Mouse (Mus musculus): ENCODE measurements around the gene Zfp473. TPM values are rescaled to one million over a fixed set of nuclear protein-coding genes. Genes with fewer than 3 reads are reported as not detected.
"Not testable (repeated sequence)": the region's sequence is repeated elsewhere in the genome, so short reads cannot be mapped to it uniquely, and the experiment has no call there.

Gene Zfp473
- 1.4 and 1.5 TPM in 2 replicates for polyA plus RNA-seq (2014; fragmentation: Nextera tagmentation; extraction: Ambion mirVana)

- not testable (repeated sequence) for H3K4me1 ChIP-seq (replicated peaks; ENCODE audit: control insufficient read depth, insufficient read depth, low read length); H3K4me2 ChIP-seq (replicated peaks); H3K27me3 ChIP-seq (ENCODE audit: control insufficient read depth, insufficient read depth, low read length); H3K9ac ChIP-seq; H3K27ac ChIP-seq; DNase-seq (ENCODE audit: low spot score); H3K9me3 ChIP-seq (ENCODE audit: control insufficient read depth, low read length); H3K4me3 ChIP-seq (replicated peaks; ENCODE audit: low read length); ATAC-seq (ENCODE audit: low FRiP score)
- WGBS = 87% methylated on average over 1 of the region's 1 CpGs
- H3K36me3 ChIP-seq (replicated peaks; ENCODE audit: control insufficient read depth, insufficient read depth) = peaks cover 34% of the 10 kb centered on the region
These were observed at the start of gene Zfp473 for GRCm38 (mm10) chr7:44750950-44751349. Gene Zfp473, minus strand, starts transcription at chr7:44751050.

- Histone ChIP-seq H3K4me3 (replicated peaks; ENCODE audit: low read length) (no peak overlapping the region), H3K27ac (no peak overlapping the region), H3K36me3 (replicated peaks; ENCODE audit: control insufficient read depth, insufficient read depth) (no peaks in the 10 kb centered on the region), H3K9ac (no peak overlapping the region), H3K4me2 (replicated peaks) (no peak overlapping the region), H3K9me3 (ENCODE audit: control insufficient read depth, low read length) (no peaks in the 10 kb centered on the region), H3K27me3 (ENCODE audit: control insufficient read depth, insufficient read depth, low read length) (no peaks in the 10 kb centered on the region), H3K4me1 (replicated peaks; ENCODE audit: control insufficient read depth, insufficient read depth, low read length) (no peaks in the 10 kb centered on the region)
- no peak for ATAC-seq (ENCODE audit: low FRiP score)
- DNase-seq (ENCODE audit: low spot score) = no peak
- 81% methylated on average over 6 of the region's 6 CpGs for WGBS
These were observed 41.9 kb upstream of the Zfp473 start for GRCm38 (mm10) chr7:44792781-44793180.

GRCm38 (mm10) chr7:44790066-44790465 lies 39.2 kb upstream of the Zfp473 start:
- no peaks in the 10 kb centered on the region for H3K9me3 ChIP-seq (ENCODE audit: control insufficient read depth, low read length)
- DNase-seq (ENCODE audit: low spot score) (no peak), ATAC-seq (ENCODE audit: low FRiP score) (no peak)
- WGBS = 59% methylated on average over 4 of the region's 4 CpGs
- no peaks in the 10 kb centered on the region for H3K36me3 ChIP-seq (replicated peaks; ENCODE audit: control insufficient read depth, insufficient read depth)
- H3K9ac ChIP-seq = no peak overlapping the region
- no peaks in the 10 kb centered on the region for H3K27me3 ChIP-seq (ENCODE audit: control insufficient read depth, insufficient read depth, low read length)
- no peak overlapping the region for H3K4me3 ChIP-seq (replicated peaks; ENCODE audit: low read length)
- H3K4me1 ChIP-seq (replicated peaks; ENCODE audit: control insufficient read depth, insufficient read depth, low read length) = no peaks in the 10 kb centered on the region
- no peak overlapping the region for H3K27ac ChIP-seq
- no peak overlapping the region for H3K4me2 ChIP-seq (replicated peaks)

- H3K4me2 ChIP-seq (replicated peaks) = no peak overlapping the region
- no peak overlapping the region for H3K9ac ChIP-seq
- no peak for DNase-seq (ENCODE audit: low spot score)
- H3K27ac ChIP-seq = no peak overlapping the region
- H3K36me3 ChIP-seq (replicated peaks; ENCODE audit: control insufficient read depth, insufficient read depth) = no peaks in the 10 kb centered on the region
- H3K4me1 ChIP-seq (replicated peaks; ENCODE audit: control insufficient read depth, insufficient read depth, low read length) = no peaks in the 10 kb centered on the region
- H3K4me3 ChIP-seq (replicated peaks; ENCODE audit: low read length) = no peak overlapping the region
- H3K27me3 ChIP-seq (ENCODE audit: control insufficient read depth, insufficient read depth, low read length) = no peaks in the 10 kb centered on the region
- no peak for ATAC-seq (ENCODE audit: low FRiP score)
- H3K9me3 ChIP-seq (ENCODE audit: control insufficient read depth, low read length) = no peaks in the 10 kb centered on the region
- WGBS = 77% methylated on average over 3 of the region's 3 CpGs
These were observed 38.7 kb upstream of the Zfp473 start for GRCm38 (mm10) chr7:44789531-44789930.

GRCm38 (mm10) chr7:44780101-44780500 lies 29.3 kb upstream of the Zfp473 start:
- 91% methylated on average over 8 of the region's 8 CpGs for WGBS
- DNase-seq (ENCODE audit: low spot score) (no peak), ATAC-seq (ENCODE audit: low FRiP score) (no peak)
- Histone ChIP-seq H3K27ac (no peak overlapping the region), H3K4me2 (replicated peaks) (no peak overlapping the region), H3K4me1 (replicated peaks; ENCODE audit: control insufficient read depth, insufficient read depth, low read length) (no peaks in the 10 kb centered on the region), H3K9me3 (ENCODE audit: control insufficient read depth, low read length) (no peaks in the 10 kb centered on the region), H3K4me3 (replicated peaks; ENCODE audit: low read length) (no peak overlapping the region), H3K9ac (no peak overlapping the region), H3K36me3 (replicated peaks; ENCODE audit: control insufficient read depth, insufficient read depth) (peaks cover 9% of the 10 kb centered on the region; the same call in 1 of the 2 replicates), H3K27me3 (ENCODE audit: control insufficient read depth, insufficient read depth, low read length) (no peaks in the 10 kb centered on the region)

- Histone ChIP-seq H3K9me3 (ENCODE audit: control insufficient read depth, low read length) (no peaks in the 10 kb centered on the region), H3K4me2 (replicated peaks) (no peak overlapping the region), H3K9ac (no peak overlapping the region), H3K36me3 (replicated peaks; ENCODE audit: control insufficient read depth, insufficient read depth) (peaks cover 26% of the 10 kb centered on the region; the same call in 1 of the 2 replicates), H3K4me1 (replicated peaks; ENCODE audit: control insufficient read depth, insufficient read depth, low read length) (no peaks in the 10 kb centered on the region), H3K4me3 (replicated peaks; ENCODE audit: low read length) (no peak overlapping the region), H3K27me3 (ENCODE audit: control insufficient read depth, insufficient read depth, low read length) (no peaks in the 10 kb centered on the region), H3K27ac (no peak overlapping the region)
- DNase-seq (ENCODE audit: low spot score) (no peak), ATAC-seq (ENCODE audit: low FRiP score) (no peak)
- WGBS = 95% methylated on average over 9 of the region's 9 CpGs
These were observed 26.1 kb upstream of the Zfp473 start for GRCm38 (mm10) chr7:44776849-44777498.

GRCm38 (mm10) chr7:44772591-44773204 lies 21.8 kb upstream of the Zfp473 start:
- H3K4me1 ChIP-seq (replicated peaks; ENCODE audit: control insufficient read depth, insufficient read depth, low read length) = no peaks in the 10 kb centered on the region
- no peaks in the 10 kb centered on the region for H3K27me3 ChIP-seq (ENCODE audit: control insufficient read depth, insufficient read depth, low read length)
- no peak overlapping the region for H3K4me3 ChIP-seq (replicated peaks; ENCODE audit: low read length)
- no peak overlapping the region for H3K27ac ChIP-seq
- H3K36me3 ChIP-seq (replicated peaks; ENCODE audit: control insufficient read depth, insufficient read depth) = peaks cover 62% of the 10 kb centered on the region
- no peak overlapping the region for H3K4me2 ChIP-seq (replicated peaks)
- no peak overlapping the region for H3K9ac ChIP-seq
- 93% methylated on average over 8 of the region's 8 CpGs for WGBS
- DNase-seq (ENCODE audit: low spot score) (no peak), ATAC-seq (ENCODE audit: low FRiP score) (no peak)
- no peaks in the 10 kb centered on the region for H3K9me3 ChIP-seq (ENCODE audit: control insufficient read depth, low read length)

- Histone ChIP-seq H3K4me3 (replicated peaks; ENCODE audit: low read length) (no peak overlapping the region), H3K27me3 (ENCODE audit: control insufficient read depth, insufficient read depth, low read length) (no peaks in the 10 kb centered on the region), H3K4me1 (replicated peaks; ENCODE audit: control insufficient read depth, insufficient read depth, low read length) (no peaks in the 10 kb centered on the region), H3K36me3 (replicated peaks; ENCODE audit: control insufficient read depth, insufficient read depth) (peaks cover 75% of the 10 kb centered on the region), H3K4me2 (replicated peaks) (no peak overlapping the region), H3K9ac (no peak overlapping the region), H3K9me3 (ENCODE audit: control insufficient read depth, low read length) (no peaks in the 10 kb centered on the region), H3K27ac (no peak overlapping the region)
- peak; percentile 67 for DNase-seq (ENCODE audit: low spot score)
- WGBS = 18% methylated on average over 6 of the region's 6 CpGs
- ATAC-seq (ENCODE audit: low FRiP score) = no peak
These were observed 19.3 kb upstream of the Zfp473 start for GRCm38 (mm10) chr7:44770046-44770578.

GRCm38 (mm10) chr7:44768129-44768528 lies 17.3 kb upstream of the Zfp473 start:
- 92% methylated on average over 5 of the region's 5 CpGs for WGBS
- no peaks in the 10 kb centered on the region for H3K27me3 ChIP-seq (ENCODE audit: control insufficient read depth, insufficient read depth, low read length)
- H3K9me3 ChIP-seq (ENCODE audit: control insufficient read depth, low read length) = no peaks in the 10 kb centered on the region
- H3K4me2 ChIP-seq (replicated peaks) = no peak overlapping the region
- DNase-seq (ENCODE audit: low spot score) = no peak
- no peaks in the 10 kb centered on the region for H3K4me1 ChIP-seq (replicated peaks; ENCODE audit: control insufficient read depth, insufficient read depth, low read length)
- ATAC-seq (ENCODE audit: low FRiP score) = no peak
- H3K9ac ChIP-seq = no peak overlapping the region
- H3K4me3 ChIP-seq (replicated peaks; ENCODE audit: low read length) = no peak overlapping the region
- H3K36me3 ChIP-seq (replicated peaks; ENCODE audit: control insufficient read depth, insufficient read depth) = peaks cover 70% of the 10 kb centered on the region
- H3K27ac ChIP-seq = no peak overlapping the region

All from hindbrain, embryonic 14.5 days (tissue).